In genomic region chr5:29456895-29457656, GRCm38 (mm10) we compare ENCODE assay signal across 18 mouse cellular contexts. TPM values are rescaled to one million over a fixed set of nuclear protein-coding genes. Genes with fewer than 3 reads are reported as not detected.
"Had no signal": no experiment of that assay in that cellular context is flagged by ENCODE, and none has a peak within 500 bp of the region (broad histone marks: within the 10 kb centered on the region; RNA-seq: fewer than 3 reads in every experiment).

No protein-coding gene starts in this region.

- H3K4me2 ChIP-seq: intestine, embryonic 15.5 days; neural tube, embryonic 12.5 days had no signal

- H3K27me3 ChIP-seq: intestine, embryonic 15.5 days; neural tube, embryonic 12.5 days had no signal

- H3K4me3 ChIP-seq: intestine, embryonic 15.5 days; layer of hippocampus, adult 2 months; midbrain, embryonic 10.5 days; myocyte; neural tube, embryonic 12.5 days had no signal

- DNase-seq: kidney, adult 18-20 months; kidney, postnatal 10 days; kidney, postnatal 4 days; lung, adult 18-20 months; lung, postnatal 4 days; midbrain, embryonic 14.5 days; right cerebral cortex, postnatal 14 days; thymus, postnatal 14 days had no signal

- ATAC-seq: intestine, embryonic 15.5 days had no signal

- H3K4me1 ChIP-seq: intestine, embryonic 15.5 days; midbrain, embryonic 10.5 days; neural tube, embryonic 12.5 days had no signal

- H3K27ac ChIP-seq: intestine, embryonic 15.5 days; layer of hippocampus, adult 2 months; liver, embryonic 14.5 days; midbrain, embryonic 10.5 days; neural tube, embryonic 12.5 days had no signal

- H3K9me3 ChIP-seq: intestine, embryonic 15.5 days; midbrain, embryonic 10.5 days; neural tube, embryonic 12.5 days had no signal

- H3K9ac ChIP-seq: intestine, embryonic 15.5 days; liver, embryonic 14.5 days; neural tube, embryonic 12.5 days had no signal

RNA-seq across cellular contexts. Expression of gene Mnx1, which starts 21.2 kb away (rescaled TPM):
- polyA plus RNA-seq: kidney, embryonic 14.5 days; liver, adult 2 months; liver, embryonic 14.5 days; lung, embryonic 16.5 days; midbrain, embryonic 10.5 days; midbrain, embryonic 14.5 days; myocyte; spleen, adult 2 months had no signal
